Mouse (Mus musculus) layer of hippocampus, postnatal 36 days (tissue): ENCODE results near the gene Rabl3. TPM values are rescaled to one million over a fixed set of nuclear protein-coding genes. Genes with fewer than 3 reads are reported as not detected.

Source experiments
- DNase-seq, 2 experiments: peaks; one replicate each; pipeline ENCODE4 v3.0.0; 2022
- total RNA-seq, 2 experiments: library from RNA; stranded (reverse); gene quantifications; 2 replicates each; pipeline ENCODE4 v1.2.3; 2021

Rabl3 gene
- total RNA-seq, 2 experiments from 2014 or later: 8.2 to 8.7 TPM

DNA sequence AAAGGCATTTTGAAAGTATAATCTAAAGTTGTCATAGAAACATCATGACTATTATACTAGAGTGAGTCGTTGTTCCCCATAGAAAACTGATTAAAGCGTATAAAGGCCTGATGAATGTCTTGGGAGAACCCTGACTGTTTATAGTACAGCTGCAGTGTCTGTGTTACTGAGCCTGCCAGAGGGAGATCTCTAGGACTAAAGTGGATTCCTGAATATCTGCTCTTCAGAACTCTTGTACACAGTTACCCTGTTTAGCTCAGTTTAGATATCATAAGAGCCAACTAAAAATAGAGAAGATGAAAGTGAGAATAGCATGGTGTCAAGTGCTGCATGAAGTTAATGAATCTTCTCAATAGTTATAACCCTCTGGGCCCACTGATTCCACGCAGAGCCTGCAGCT lies 10.6 kb downstream of the Rabl3 start:
- no peak for DNase-seq

DNA sequence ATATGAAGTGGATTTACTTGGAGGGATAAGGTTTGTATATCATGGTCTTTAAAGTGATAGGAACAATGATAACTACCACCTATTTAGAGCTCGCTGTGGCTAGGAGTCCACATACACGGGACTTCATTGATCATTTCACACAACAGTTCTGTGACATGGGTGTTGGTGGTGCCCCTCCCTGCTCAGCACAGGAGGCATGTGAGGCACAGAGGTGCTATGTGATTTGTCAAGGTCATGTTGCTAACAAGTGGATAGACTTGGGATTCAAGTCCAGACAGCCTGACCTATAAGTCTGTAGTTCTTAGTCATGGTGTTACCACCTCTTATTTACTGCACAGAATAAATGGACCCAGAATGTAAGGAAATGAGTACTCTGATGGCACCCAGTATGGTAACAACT lies 11.3 kb downstream of the Rabl3 start:
- no peak for DNase-seq

DNA sequence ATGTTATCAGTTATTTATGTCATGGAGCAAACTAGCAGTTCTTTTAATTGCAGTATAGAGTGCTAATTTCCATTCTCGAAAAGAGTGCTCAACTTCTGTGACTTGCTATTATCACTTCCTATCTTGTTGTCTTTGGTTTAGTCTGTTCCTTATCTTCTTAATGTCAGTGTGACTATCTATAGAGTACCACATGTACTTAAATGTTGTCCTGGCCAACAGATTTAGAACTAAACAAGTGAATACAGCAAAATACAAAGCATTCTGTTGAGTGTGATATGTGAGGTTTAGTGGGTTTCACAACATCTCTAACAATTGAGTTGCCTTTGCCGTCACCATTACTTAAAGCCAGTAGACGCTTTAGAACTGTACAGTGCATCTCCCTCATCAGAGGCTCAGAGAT lies 13.1 kb downstream of the Rabl3 start:
- no peak for DNase-seq

DNA sequence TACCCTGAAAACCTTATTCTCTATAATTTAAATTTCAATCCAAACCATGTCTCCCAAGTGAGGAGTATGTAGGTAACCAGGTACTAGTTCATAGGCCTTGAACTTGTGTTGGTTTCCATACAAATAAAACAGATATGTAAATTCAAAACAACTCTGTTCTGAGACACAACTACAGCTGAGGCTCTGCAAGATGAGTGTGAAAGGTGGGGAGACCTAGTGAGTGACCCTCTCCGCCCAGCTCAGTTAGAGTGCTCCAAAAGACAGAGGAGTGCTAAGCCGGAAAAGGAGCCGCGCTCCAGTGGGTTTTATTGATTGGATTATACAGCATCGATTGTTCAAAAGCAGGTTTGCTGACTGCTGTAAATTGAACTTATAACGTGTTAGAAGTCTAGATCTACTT lies 22.7 kb downstream of the Rabl3 start:
- DNase-seq: no peak

DNA sequence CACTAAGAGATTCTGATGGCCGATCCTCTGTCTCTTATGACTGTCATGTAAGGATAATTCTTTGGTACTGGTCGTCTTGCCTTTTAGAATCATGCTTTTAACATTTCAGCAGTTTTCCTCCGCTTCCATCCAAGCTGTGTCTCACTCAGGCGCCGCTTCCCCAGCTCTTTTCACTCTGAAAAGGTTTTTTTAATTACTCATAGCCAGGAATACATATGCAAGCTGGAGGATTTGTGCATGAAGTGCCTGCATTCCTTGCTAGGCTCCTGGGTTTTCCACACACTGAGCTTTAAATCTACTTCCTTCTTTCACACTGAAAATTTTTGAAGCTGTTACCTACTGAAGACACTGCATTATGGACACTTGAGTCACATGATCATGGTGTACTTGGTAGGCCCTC lies 23.3 kb downstream of the Rabl3 start:
- no peak for DNase-seq

DNA sequence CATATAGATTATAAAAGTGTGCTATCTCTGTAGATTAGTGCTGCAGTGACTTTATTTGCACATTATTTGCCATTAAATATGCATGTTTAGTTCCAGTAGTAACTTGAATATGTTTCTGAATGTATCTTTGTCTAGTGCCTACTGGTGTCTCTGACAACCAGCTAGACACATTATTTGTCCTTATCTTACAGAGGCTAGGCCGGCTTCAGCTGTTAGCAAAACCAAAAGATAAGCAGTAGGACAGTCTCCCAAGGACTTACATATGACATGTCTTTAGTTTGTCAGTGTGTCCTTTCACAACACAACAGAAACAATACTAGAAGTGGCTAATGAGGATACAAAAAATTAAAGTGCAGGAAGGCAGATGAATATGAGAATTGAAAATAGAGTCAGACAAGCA lies 25.4 kb downstream of the Rabl3 start:
- no peak for DNase-seq

DNA sequence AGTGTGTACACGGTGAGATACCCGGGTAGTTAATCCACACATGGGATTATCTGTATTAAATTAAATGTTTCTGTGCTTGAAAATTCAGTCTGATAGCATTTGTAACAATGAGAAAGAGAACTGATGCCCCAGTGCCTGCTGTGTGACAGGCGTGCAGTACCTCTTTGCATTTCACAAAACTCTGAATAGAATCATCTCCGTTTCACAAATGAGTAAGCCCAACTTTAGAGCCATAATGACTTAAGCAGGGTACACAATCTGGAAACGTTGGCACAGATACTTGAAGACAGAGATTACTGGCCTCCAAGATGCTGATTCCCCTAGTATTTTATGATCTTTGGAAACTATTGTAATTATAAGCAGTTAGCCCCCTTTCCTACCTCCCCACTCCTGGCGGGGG lies 26.4 kb downstream of the Rabl3 start:
- no peak for DNase-seq

DNA sequence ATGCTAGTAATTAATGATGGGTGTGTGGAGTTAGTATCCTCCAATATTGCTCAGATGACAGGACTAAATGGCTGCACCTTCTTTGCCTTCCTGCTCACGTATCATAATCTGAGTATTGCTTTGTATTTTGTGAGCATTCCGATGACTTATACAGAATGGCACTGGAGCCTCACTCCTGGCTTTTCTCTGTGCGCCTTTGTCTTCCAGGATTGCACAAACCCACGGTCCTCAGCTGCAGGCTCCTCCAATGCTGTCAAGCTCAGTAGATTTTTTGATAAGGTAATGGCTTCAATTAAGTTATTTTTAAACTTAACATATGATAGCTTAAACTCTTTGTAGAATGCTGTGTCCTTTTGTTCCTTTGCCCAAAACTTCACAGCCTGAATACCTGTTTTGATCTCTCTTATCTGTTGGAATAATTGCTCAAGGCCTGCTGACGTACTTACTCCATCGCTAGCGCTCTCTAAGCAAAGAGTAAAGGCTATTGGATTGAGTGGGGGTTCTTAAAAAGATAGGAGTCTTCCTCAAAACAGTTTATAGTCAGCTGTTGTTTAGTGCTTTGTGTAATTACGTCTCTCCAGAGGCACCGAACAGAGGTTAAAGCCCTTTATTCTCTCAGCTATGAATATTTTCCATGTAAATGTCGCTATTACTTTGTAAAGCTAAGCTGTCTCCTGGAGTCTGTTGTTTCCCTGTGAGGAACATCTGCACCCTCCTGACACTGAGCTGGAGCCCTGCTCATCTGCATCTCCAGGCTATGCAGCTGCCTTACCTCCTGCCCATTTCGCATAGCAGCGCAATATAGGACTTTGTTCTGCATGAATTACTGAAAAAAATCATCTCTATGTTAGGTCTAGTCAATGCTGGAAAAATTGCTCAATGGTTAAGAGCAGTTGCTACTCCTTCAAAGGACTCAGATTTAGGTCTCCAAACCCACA lies 27.7 kb downstream of the Rabl3 start:
- no peak for DNase-seq

DNA sequence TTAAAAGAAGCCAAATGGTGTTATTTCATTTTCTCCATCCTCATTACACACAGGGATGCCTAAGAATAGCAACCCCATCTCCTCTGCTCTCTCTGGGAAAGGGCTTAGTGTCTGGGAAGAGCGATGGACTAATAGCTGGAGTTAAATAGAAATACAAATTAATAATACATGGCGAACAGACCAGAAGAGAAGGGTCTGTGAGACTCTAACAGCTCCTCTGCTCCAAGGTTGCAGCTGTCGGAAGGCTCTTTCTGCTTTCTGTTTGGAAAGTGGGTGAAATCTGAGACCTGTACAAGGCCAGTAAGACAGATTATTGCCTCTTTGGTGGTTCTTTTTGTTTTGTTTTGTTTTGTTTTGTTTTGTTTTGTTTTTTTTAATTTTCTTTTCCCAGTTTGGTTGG lies 31.9 kb downstream of the Rabl3 start:
- no peak for DNase-seq

DNA sequence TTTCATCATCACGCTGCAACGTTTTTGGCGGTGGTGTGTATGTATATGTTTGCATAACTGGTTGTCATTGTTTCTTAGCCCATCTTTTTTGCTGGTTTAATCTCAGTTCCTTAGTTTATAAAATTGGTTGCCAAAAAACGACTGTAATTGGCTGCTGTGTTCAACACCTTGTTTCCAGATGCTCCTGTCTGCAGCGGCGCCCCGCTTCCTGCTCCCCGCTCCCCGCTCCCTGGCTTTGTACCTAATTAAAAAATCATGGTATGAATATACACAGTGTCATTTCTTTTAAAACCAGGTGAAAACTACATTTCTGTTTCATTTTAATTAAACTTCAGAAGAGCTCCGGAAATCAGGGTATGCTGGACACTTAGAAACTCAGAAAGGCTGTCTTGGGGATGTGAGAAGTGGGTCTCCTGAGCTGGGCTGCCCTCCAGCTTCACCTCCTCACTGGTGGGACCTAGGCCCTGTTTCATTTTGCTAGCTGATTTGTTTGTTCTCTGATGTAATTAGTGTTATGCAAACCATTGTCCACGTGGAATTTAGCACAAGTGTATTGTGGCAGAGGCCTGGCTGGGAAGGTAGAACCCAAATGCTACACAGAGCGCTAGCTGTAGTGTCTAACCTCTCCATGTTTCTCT lies 32.6 kb downstream of the Rabl3 start:
- no peak for DNase-seq

DNA sequence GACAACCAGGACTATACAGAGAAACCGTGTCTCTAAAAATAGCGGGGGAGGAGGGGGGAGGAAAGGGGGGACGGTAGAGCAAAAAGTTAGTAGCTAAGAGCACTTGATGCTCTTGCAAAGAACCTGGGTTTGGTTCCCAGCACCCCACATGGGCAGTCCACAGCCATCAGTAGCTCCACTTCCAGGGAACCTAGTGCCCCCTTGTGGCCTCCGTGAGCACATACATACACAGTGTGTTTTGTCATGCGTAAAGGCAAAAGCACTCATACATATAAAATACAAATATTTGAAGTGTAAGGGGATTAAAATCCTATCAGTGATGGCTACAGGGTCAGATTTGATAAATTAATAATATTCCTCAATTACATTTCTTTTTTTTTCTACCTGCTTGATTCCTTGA lies 33.4 kb downstream of the Rabl3 start:
- no peak for DNase-seq

DNA sequence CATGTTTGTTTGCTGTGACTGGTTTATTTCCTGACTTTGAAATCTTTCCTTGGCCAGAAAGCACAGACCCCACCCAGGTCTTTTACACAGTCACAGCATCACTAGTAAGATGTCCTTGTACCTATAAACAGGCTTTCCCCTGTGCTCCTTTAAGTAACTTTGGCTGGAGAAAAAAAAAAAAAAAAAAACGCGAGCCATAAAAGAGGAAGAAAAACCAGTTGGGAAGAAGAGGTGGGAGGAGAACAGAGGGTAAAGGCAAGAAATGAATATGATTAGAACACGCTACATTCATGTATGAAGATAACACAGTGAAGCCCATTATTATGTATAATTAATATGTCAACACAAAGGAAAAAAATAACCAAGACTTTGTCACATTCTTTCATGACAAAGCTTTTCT lies 35.6 kb downstream of the Rabl3 start:
- DNase-seq: no peak

DNA sequence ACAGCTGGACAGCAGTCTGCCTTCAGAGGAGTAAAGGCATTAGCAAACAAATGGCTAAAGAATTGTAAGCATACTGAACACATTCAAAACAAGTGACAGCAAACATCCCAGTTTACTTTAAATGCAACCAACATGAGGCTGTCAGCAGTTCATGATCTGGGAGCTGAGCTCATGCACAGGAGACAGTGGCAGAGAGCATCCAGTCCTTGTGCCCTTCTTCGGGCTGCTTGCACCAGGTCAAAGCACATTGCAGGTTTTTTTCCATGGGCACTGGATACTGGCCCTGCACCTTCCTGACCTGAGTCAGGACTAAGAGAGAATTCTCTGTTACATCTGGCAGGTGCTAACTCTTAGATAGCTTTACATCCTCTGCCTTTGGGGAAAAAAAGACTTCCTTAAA lies 39.9 kb downstream of the Rabl3 start:
- no peak for DNase-seq

DNA sequence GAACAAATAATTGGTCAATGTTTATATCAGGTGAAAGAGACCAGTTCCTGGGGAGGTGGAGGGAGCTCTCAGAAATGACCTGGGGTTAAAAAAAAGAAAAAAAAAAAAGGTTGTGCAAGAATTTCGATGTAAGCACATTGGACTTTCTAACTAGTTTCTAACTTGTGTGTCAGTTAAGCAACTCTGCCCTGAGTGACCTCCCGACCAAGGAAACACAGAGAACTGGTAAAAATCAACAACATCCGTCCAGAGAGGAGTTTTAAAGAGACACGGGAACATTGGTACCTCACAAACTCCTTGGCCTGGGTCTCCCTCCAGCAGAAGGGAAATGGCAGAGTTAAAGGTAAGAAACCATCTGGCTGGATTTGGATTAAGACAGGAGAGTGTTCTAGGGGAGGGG lies 40.3 kb downstream of the Rabl3 start, which contains the start of gene Hgd:
Gene Hgd, plus strand, starts transcription at position 160 of the 400 bp plus-strand sequence.
- DNase-seq: no peak

DNA sequence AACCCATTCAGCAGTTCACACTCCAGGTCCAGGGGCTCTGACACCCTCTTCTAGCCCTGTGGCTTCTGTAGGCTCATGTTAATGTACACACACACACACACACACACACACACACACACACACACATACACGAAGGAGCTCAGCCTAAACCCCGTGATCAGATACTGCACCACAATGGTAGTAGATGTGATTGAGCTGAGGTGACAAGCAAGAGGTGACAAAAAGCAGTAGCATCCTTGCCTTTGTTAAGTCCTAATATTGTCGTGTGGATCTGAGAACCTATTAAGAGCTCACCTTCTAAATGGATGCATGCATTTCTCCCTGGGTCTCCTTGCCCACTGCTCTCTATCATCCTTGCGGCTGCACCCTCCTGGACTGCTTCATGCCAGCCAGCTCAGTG lies 41.0 kb downstream of the Rabl3 start:
- DNase-seq: no peak

DNA sequence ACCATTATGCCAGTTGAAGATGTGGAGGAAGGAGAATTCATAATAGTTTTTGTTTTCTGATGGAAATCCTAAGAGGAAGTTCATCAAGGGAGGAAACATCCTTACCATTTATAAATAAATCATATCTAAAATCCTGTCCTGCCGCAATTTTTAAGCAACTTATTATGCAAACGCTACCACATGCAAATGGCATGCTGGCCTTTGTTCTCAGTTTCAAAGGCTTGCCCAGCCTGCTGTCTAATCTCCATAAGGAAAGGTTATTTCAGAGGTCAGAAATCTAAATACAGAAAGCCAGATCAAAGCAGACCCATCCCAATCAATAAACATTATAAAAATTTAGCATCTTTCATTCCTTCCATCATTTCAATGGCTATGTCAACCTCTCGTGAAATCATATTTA lies 42.2 kb downstream of the Rabl3 start:
- DNase-seq: no peak

DNA sequence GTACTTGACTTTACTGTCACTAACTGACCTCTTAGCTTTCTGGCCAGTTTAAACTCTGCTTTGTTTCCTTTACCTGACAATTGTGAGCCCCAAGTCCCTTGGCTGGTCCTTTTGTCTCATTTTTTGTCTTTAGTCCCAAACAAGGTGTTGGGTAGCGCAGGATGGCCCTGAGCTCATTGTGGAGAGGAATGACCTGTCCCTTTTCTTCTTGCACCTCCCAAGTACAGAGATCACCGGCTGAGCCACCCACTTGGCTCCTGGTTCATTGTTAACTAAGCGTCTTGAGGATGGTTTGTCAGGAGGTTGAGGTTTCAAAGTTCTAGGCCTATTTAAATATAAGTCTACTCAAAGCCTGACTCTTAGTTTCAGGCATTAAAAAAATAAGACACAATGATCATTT lies 43.6 kb downstream of the Rabl3 start:
- DNase-seq: no peak

DNA sequence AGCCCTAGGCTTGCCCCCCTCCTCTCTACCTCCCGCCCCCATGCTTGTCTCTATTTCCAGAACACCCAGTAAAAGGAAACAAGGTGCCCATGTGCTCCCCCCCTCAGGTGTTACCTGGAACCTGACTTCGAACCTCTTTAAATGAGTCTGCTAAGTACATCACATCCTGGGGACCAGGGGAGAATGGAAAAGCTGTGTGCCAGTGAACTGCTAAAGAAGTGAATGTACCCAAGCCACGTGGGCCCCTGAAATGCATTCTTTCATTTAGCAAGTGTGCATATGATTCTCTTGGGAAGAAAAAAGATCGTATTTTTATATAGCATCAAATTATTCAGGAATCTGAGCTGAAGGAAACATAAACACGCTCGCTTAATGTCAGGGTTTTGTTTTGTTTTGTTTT lies 44.1 kb downstream of the Rabl3 start:
- no peak for DNase-seq

DNA sequence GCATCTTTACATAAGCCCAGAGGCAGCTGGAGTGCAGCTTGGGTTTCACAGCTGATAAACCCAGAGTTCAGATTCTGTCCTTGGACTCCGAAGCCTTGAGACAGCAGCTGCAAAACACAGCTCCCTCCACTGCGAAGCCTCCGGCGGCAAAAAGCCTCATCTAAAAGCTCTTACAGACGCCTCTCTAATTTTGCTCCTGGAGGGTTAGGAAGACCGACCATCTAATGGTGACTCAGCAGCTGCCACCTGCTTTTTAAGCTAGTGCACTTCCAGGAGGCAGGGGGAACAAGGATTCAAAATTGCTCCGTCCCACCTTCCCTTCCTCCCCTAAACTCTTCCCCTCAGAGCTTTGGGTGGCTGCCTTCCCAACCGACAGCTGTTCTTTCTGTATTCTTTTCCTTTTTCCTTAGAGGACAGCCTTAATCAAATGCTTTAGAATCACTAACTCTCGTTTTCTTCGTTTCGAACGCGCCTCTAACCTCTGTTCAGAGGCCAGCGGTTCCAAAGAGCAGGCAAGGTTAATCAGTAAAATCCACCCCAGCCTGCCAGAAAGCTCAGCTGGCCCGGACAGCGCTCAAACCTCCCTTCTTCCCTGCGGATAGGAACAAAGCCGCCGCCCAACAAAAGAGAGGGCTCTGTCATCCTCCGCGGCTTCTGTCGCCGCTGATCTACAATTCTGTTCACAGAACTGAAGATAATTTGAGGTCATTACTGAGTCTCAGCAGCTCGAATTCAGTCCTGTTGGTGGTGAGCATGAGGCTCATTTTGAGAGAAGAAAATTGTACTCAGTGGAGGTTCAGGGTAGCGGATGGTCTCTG lies 44.7 kb downstream of the Rabl3 start:
- peak; percentile 51 to 56 for DNase-seq

DNA sequence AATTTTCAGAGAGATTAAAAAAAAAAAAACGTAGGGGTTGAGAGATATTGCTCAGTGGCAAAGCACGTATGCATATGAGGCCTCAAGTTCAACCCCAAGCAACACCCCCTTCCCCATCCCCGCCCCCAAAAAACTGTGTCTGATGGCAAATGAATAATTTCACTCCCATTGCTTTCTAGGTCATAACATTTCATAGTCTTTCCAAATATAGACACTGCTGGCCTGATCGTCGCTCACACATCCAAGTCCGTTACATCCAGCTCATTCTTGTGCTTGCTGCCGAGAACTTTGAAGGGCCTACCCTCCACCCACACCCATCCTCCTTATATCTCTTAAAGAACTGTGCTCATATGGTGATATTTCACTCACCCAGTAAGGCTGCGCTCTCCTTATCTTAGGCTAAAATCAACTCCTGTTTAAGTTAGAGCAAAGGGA lies 45.5 kb downstream of the Rabl3 start:
- DNase-seq: no peak

DNA sequence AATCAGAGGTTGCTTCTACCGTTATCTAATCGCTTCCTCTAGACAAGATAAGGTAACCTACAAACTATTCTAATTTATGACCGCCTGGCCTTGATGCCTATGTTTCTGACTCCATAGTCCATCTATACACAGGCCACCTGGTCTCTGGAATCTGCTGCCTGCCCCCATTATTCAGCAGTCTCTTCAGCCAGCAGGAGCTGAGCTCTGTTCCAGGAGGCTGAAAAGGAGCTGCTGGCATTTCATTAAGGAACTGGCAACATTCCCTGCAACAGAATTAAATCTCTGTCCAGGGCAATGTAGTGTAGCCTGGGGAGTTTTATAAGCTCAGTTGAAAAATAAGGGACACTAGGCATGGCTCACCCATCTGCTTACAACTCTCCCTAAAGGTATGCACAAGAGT lies 51.2 kb downstream of the Rabl3 start:
- no peak for DNase-seq

DNA sequence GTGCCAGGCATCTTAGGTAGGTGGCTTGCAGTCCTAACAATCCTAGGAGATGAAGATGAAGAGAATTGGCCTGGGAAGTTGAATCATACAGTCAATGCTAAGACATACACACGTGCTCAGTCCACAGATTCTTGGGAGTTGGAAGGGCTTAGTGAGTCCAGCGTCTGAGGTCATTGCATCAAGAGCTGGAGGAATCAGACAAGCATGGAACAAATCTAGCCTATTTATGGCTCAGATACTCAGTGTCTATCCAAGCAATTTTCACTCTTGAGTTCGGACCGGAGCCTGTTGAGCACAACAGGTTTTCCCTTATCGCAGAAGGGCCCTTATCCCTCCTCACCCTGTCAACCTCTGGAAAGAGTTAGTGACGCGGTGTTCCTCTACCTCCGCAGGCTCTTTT lies 51.9 kb downstream of the Rabl3 start:
- DNase-seq: no peak

DNA sequence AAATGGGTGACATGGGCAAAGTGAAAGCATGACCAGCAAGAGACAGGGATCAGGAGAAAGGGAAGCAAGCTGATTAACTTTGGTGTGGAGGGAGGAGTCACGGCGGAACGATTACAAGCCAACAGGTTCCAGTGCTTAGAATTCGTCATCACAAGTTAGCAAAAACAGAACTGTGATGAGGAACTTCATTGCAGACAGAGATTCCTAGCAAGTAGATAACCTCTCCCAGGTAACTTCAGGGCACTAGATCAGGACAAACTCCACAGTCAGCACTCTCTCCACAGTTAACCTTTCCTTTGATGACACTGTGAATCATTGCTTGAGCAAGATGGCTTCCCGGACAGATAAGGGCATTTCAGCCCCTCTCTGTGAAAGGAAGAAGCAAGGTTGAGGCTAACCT lies 57.7 kb downstream of the Rabl3 start:
- no peak for DNase-seq
